Mouse (Mus musculus): ENCODE results near the gene H2-M10.3. TPM values are rescaled to one million over a fixed set of nuclear protein-coding genes. Genes with fewer than 3 reads are reported as not detected.
"Not testable (repeated sequence)": the region's sequence is repeated elsewhere in the genome, so short reads cannot be mapped to it uniquely, and the experiment has no call there.

Gene H2-M10.3
- not detected in 2 replicates for polyA plus RNA-seq (2012; ENCODE audit: insufficient read depth, insufficient read length, missing spikeins)

DNA sequence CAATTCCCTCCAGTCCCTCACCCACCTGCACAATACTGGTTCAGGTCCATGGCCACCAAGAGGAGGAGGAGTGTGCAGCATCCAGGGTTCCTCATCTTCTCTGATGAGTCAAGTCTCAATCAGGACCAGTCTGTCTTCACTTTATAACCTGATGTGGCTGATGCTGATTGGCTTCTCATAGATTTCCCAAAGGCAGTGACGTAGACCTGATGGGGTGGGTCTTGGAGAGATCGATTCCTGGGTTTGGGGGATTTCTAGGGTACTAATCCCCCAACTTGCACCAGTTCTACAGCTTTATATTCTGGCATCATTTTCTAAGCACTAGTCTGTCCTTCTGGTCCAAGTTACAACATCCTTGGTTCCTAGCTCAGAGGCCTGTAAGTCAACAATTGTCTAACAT is at the start of gene H2-M10.3:
Gene H2-M10.3, minus strand, starts transcription at position 101 of the 400 bp plus-strand sequence.
- not testable (repeated sequence) for H3K4me1 ChIP-seq (ENCODE audit: control insufficient read depth, insufficient read depth, insufficient read length, low read length); H3K4me3 ChIP-seq (ENCODE audit: insufficient read depth, low read depth, low read length); H3K27ac ChIP-seq (replicated peaks; ENCODE audit: low read depth, low read length)

DNA sequence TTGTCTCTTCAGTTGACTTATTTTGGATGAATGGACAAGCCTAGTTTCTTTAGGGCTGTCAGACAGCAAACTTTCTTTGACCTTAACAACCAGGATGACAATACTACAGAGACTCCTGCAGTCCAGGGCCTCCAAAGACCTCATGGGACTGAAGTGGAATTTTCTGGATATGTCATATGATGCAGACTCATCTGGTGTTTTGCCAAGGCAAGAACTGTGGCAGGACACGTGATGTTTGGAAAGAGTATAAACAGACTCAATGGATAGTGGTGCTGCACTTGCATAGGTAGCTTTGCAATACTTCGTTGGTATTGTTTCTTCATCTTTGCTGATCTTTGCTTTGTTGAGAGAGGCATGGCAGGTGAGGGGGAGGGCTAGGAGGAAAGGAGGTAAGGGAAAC is 49.2 kb upstream of the H2-M10.3 start:
- H3K27ac ChIP-seq (replicated peaks; ENCODE audit: low read depth, low read length): no peak overlapping the region
- H3K4me1 ChIP-seq (ENCODE audit: control insufficient read depth, insufficient read depth, insufficient read length, low read length): no peaks in the 10 kb centered on the region
- no peak overlapping the region for H3K4me3 ChIP-seq (ENCODE audit: insufficient read depth, low read depth, low read length)

DNA sequence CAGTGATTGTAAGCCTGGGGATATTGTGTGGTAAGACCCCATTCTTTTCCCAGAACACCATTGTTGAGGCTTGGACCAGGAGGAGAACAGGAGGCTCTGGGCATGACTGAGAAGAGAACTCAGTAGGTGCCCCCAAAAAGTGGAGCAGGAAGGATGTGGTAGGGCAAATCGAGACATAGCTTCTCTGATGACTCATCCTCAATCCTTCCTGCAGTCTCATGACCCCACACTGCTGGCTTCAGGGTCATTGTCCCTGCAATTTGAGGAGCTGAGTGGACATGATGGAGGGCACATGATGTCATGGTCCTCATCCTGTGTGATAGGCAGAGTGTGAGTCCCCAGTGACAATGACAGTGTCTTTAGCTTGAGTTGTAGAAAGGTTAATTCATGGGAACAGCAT is 47.2 kb upstream of the H2-M10.3 start:
- Histone ChIP-seq H3K4me1 (ENCODE audit: control insufficient read depth, insufficient read depth, insufficient read length, low read length) (no peaks in the 10 kb centered on the region), H3K4me3 (ENCODE audit: insufficient read depth, low read depth, low read length) (no peak overlapping the region), H3K27ac (replicated peaks; ENCODE audit: low read depth, low read length) (no peak overlapping the region)

DNA sequence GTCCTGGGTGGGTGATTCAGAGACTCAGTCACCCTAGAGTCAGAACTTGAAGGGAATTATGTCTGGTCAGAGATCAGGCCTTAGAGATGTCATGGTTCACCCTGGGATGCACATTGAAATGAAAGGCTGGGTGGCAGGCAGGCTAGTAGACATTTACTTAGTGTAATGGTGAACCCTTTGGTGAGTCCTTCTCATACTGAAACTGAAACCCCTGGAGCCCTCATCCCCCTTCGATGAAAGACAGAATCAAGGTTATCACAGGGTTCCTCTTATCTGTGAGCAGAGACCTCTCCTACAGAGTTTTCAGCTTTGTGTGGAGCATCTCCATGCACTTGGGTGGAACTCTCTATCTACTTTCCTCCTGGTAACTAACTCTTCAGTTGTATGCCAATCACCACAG is 46.1 kb upstream of the H2-M10.3 start:
- Histone ChIP-seq H3K27ac (replicated peaks; ENCODE audit: low read depth, low read length) (no peak overlapping the region), H3K4me1 (ENCODE audit: control insufficient read depth, insufficient read depth, insufficient read length, low read length) (no peaks in the 10 kb centered on the region), H3K4me3 (ENCODE audit: insufficient read depth, low read depth, low read length) (no peak overlapping the region)

DNA sequence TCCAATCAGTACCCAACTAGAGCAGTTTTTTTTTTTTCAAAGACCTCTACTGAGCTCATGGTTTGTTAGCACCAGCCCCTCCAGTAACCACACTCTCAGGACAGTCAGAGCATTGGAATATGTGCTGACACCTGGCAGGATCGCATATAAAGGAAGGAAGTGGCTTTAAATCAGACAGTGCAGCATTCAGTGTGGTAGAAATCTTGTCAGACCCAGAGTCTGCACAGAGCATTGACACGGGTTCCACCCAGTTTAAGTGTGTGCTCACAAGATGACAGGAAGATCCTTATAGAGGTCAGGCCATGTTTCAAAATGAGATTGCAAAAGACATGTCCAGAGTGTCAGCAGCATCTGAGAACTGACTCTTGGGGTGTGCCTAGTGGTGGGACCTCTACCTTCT is 21.7 kb upstream of the H2-M10.3 start:
- Histone ChIP-seq H3K27ac (replicated peaks; ENCODE audit: low read depth, low read length) (no peak overlapping the region), H3K4me1 (ENCODE audit: control insufficient read depth, insufficient read depth, insufficient read length, low read length) (no peaks in the 10 kb centered on the region), H3K4me3 (ENCODE audit: insufficient read depth, low read depth, low read length) (no peak overlapping the region)

DNA sequence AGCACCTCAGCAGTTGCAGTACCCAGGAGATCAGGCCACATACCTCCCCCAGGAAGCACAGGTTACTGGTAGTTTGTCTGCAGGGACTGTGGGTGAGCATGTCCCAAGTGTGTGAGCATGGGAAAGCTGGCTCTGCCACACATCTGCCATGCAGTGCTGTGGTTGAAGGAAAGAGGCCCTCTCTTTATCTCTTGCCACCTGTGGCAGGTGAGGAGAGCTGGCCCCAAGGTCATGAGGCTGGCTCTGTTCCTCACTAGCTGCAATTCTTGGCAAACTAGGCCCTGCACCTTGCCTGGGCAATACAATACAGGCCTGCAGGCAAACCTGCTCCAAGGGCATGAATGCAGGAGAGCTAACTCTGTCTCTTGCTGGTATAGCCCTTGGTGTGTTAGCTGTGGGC is 5.8 kb downstream of the H2-M10.3 start:
- H3K27ac ChIP-seq (replicated peaks; ENCODE audit: low read depth, low read length); H3K4me3 ChIP-seq (ENCODE audit: insufficient read depth, low read depth, low read length); H3K4me1 ChIP-seq (ENCODE audit: control insufficient read depth, insufficient read depth, insufficient read length, low read length): not testable (repeated sequence)

DNA sequence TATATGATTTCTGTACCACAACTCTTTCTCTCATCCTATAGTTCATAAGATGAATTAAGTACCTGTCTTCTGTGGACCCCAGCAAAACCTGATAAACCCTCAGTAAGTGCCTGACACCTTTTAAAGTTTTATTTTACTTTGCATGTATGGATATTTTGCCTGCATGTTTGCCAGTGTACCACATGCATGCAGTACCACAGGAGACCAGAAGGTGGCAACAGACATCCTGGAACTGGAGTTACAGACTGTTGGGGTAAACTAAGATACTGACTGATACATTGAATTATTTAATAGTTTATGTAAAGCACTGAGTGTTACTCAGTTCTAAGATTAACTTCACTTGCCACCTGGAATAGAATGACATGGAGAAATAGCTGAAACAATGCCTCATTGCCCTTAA is 10.7 kb downstream of the H2-M10.3 start:
- not testable (repeated sequence) for H3K4me1 ChIP-seq (ENCODE audit: control insufficient read depth, insufficient read depth, insufficient read length, low read length); H3K27ac ChIP-seq (replicated peaks; ENCODE audit: low read depth, low read length); H3K4me3 ChIP-seq (ENCODE audit: insufficient read depth, low read depth, low read length)

DNA sequence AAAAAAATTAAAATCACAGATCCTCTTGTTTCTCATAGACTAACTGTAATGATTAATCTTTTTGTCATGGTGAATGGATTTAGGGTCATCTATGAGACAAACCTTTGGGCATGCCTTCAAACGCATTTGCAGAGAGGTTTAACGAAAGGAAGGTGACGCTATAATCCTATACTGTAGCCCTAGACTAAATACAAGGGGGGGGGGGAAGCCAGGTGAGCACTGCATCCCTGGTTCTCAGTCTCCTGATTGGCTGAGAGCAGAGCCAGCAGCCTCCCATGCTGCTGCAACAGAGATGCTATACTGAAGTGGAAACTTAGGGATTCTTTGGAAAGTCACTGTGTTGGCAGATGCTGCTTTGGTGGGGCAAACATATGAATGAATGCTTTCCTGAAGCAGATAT is 12.5 kb downstream of the H2-M10.3 start:
- no peak overlapping the region for H3K4me3 ChIP-seq (ENCODE audit: insufficient read depth, low read depth, low read length)
- no peaks in the 10 kb centered on the region for H3K4me1 ChIP-seq (ENCODE audit: control insufficient read depth, insufficient read depth, insufficient read length, low read length)
- no peak overlapping the region for H3K27ac ChIP-seq (replicated peaks; ENCODE audit: low read depth, low read length)

DNA sequence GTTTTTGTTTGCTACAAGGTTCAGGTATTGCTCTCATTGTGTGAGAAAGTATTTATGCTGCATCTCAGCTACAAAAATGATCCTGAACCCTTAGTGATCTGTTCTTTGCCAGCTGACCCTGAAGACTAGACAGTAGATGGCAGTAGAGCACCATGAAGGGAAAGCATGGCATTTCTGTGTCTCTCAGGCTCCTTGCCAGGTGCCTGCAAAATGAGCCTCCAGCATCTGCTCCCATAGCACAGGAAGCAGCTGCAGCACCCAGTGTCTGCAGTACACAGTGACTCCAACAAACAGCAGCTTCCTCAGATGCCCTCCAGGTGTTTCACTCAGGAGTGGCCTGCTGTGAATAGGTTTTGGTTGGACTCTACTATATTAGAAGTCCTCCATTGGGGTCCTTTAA is 12.9 kb downstream of the H2-M10.3 start:
- H3K4me3 ChIP-seq (ENCODE audit: insufficient read depth, low read depth, low read length); H3K27ac ChIP-seq (replicated peaks; ENCODE audit: low read depth, low read length); H3K4me1 ChIP-seq (ENCODE audit: control insufficient read depth, insufficient read depth, insufficient read length, low read length): not testable (repeated sequence)

DNA sequence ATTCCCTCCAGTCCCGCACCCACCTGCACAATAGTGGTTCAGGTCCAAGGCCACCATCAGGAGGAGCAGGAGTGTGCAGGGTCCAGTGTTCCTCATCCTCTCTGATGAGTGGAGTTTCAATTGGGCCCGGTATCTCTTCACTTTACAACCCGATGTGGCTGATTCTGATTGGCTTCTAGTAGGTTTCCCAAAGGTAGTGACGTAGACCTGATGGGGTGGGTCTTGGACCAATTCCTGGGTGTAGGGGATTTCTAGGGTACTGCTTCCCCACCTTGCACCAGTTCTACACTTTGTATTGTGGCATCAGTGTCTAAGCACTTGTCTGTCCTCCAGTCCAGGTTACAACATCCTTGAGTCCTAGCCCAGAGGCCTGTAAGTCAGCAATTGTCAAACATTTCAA is 42.2 kb downstream of the H2-M10.3 start, which contains the start of gene H2-M10.1:
Gene H2-M10.1, minus strand, starts transcription at position 101 of the 400 bp plus-strand sequence.
- H3K4me3 ChIP-seq (ENCODE audit: insufficient read depth, low read depth, low read length): no peak within 1 kb of the TSS
- H3K4me1 ChIP-seq (ENCODE audit: control insufficient read depth, insufficient read depth, insufficient read length, low read length): no peaks in the 10 kb centered on the region
- no peak within 1 kb of the TSS for H3K27ac ChIP-seq (replicated peaks; ENCODE audit: low read depth, low read length)

DNA sequence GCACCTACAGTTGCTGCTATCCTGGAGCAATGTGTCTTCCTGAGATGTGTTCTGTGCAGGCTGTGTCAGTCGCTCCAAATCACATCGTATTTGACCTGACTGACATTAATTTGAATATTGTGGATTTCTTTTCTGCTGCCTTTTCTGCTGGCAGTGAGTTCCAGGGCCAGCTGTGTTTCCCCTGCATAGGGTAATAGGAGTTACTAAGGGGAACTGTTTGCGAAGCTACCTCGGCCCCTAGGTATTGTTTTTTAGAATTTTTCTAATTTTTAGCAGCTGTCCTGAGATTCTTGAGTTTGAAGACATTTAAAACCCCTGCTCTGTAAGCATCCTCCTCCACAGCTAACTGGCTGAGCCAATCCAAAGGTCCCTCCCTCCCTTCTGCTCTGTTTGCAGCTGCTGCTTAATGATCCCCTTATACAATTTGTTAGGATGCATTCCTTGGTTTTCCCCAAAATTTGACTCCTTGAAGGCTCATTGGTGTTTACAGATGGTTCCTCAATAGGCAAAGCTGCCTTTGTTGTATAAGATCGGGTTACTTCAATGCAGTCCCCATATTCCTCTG is 52.4 kb downstream of the H2-M10.3 start:
- no peak overlapping the region for H3K27ac ChIP-seq (replicated peaks; ENCODE audit: low read depth, low read length)
- peak overlapping the region; percentile 56 for H3K4me3 ChIP-seq (ENCODE audit: insufficient read depth, low read depth, low read length)
- H3K4me1 ChIP-seq (ENCODE audit: control insufficient read depth, insufficient read depth, insufficient read length, low read length): no peaks in the 10 kb centered on the region

DNA sequence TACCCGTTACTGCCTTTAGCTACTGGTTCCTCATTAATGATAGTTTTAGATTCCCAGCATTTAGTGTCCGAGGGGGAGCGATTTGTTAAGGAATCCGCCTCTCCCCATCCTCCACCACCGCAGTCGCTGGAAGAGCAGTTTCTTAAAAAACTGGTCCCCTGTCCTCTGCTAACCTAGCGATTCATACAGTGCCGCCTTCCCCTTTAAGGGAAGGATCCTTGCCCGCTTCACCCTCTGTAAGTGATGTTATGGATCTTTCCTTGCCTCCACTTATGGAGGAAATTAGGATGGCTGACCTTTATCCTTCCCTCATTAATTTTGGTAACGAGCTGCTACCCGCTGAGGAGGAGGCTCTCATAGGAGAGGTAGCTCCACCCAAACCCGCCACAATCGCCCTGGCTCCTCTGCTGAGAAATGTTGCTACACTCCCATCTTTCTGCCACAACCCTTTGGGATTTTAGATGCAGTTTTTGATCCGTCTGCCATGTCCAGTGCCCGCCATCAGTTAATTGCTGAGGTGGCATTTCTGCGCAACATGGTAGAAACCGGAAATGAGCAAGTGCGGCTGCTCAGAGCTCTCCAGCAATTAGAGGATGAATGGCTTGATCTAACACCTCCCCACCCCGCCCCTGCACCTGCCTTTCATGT is 53.1 kb downstream of the H2-M10.3 start:
- H3K4me1 ChIP-seq (ENCODE audit: control insufficient read depth, insufficient read depth, insufficient read length, low read length): no peaks in the 10 kb centered on the region
- no peak overlapping the region for H3K27ac ChIP-seq (replicated peaks; ENCODE audit: low read depth, low read length)
- peak overlapping the region; percentile 56 for H3K4me3 ChIP-seq (ENCODE audit: insufficient read depth, low read depth, low read length)

Other genes starting within 250 kb of the H2-M10.3 start
- gene Gm19684, start 246.7 kb downstream of the H2-M10.3 start, polyA plus RNA-seq (2012; ENCODE audit: insufficient read depth, insufficient read length, missing spikeins): not detected in 2 replicates
- gene Gm7030, start 239.0 kb downstream of the H2-M10.3 start, polyA plus RNA-seq (2012; ENCODE audit: insufficient read depth, insufficient read length, missing spikeins): not detected in 2 replicates
- gene Gm8909, start 199.9 kb downstream of the H2-M10.3 start, polyA plus RNA-seq (2012; ENCODE audit: insufficient read depth, insufficient read length, missing spikeins): not detected in 2 replicates
- gene H2-T3, start 178.1 kb downstream of the H2-M10.3 start, polyA plus RNA-seq (2012; ENCODE audit: insufficient read depth, insufficient read length, missing spikeins): not detected in 2 replicates
- 49.0 and 66.3 TPM in 2 replicates for gene Rpp21, start 110.3 kb downstream of the H2-M10.3 start, polyA plus RNA-seq (2012; ENCODE audit: insufficient read depth, insufficient read length, missing spikeins)
- 5.5 and 6.2 TPM in 2 replicates for gene Trim39, start 96.2 kb downstream of the H2-M10.3 start, polyA plus RNA-seq (2012; ENCODE audit: insufficient read depth, insufficient read length, missing spikeins)
- gene H2-M10.2, start 81.9 kb downstream of the H2-M10.3 start, polyA plus RNA-seq (2012; ENCODE audit: insufficient read depth, insufficient read length, missing spikeins): not detected in 2 replicates
- gene H2-M10.1, start 42.3 kb downstream of the H2-M10.3 start, polyA plus RNA-seq (2012; ENCODE audit: insufficient read depth, insufficient read length, missing spikeins): not detected in 2 replicates
- gene H2-M10.4, start 93.9 kb upstream of the H2-M10.3 start, polyA plus RNA-seq (2012; ENCODE audit: insufficient read depth, insufficient read length, missing spikeins): not detected in 2 replicates
- gene H2-M11, start 178.7 kb upstream of the H2-M10.3 start, polyA plus RNA-seq (2012; ENCODE audit: insufficient read depth, insufficient read length, missing spikeins): not detected in 2 replicates

Data from brown adipose tissue, adult 24 weeks (tissue).